Mouse (Mus musculus) spleen, adult 12 weeks (tissue): ENCODE results near the gene Nelfe.
"Not testable (repeated sequence)": the region's sequence is repeated elsewhere in the genome, so short reads cannot be mapped to it uniquely, and the experiment has no call there.

ENCODE experiments used
- DNase-seq: peaks from one replicate; pipeline ENCODE4 v3.0.0; 2022; ENCODE audit warnings: low spot score

Gene Nelfe

DNA sequence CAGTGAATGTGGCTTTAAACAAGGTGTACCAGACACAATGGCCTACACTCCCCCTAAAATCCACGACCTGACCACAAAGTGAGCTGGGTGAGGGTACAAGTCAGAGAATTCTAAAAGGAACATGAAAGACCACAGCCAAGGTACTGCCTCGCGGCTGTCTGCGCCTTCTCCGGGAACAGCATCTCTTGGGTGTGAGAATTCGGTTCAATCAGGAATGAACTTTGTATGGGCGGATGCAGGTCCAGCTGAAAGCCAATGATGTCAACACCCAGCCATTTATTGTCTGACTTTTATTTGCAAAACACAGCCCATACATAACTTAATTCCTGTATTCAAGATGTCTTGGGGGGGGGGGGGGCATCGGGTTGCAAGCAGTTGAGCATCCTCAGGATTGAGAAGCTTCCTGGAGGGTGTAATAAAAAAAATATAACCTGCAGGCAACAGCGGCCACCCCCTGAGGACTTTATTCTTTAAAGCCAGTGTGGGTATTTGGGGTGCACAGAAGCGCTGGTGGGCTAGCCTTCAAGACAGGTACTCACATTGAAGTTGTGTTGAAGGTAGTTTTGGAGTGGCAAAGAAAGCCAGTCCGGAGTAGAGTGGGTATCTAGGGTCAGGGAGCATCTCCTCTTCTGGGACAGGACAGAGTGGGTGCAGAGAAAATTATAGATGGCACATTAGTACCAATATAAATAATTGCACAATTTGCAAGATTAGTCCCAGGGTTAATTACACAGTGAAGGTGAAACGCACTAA lies 43.1 kb downstream of the Nelfe start:
- DNase-seq = no peak

DNA sequence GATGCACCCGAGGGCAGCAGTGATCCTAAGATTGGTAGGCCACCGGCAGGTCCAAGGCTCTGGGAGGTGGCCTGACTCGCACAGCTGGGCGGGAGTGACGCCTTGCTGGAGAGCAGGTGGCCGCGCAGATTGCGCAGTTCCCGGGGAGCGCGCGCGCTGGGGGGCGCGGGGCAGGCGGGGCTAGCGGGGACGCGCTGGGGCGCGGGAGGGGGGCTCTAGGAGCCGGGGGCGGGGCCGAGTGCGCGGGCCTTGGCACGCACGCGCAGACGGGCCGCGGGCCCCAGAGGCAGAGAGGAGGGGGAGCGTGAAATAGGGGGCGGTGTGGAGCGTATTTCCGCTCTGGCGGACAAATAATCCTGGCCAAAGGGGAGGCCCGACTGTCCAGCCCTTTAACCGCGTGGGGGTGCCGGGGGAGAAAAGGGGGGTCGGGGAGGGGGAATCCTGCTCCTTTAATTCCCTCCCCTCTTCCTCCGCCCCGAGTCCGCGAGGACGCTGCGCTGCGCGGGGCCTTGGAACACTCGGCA lies 43.9 kb downstream of the Nelfe start:
- DNase-seq = peak; percentile 65

DNA sequence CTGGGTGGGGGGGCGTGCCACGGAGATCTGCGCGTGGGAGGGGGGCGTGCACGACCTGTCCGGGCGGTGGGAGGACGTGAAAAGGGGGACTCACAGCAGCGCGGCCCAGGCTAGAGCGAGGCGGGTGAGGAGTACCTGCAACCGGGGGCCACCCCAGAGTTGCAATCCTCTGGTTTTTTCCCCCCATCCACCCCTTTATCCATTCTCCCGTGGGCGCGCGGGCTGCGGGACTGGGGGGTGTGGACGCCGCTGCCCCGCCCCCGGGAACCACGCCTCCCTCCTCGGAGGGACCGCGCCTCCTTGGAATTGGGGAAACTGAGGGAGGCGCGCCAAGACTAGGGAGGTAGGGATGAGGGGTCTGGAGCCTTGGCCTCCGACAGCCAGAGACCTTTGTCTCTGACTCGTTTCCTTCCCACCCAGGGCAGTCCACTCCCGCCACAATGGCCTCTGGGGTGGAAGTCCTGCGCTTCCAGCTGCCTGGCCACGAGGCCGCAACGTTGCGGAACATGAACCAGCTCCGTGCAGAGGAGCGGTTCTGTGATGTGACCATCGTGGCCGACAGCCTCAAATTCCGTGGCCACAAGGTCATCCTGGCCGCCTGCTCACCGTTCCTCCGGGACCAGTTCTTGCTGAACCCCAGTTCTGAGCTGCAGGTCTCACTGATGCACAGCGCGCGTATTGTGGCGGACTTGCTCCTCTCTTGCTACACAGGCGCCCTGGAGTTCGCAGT lies 44.8 kb downstream of the Nelfe start:
- DNase-seq = no peak

DNA sequence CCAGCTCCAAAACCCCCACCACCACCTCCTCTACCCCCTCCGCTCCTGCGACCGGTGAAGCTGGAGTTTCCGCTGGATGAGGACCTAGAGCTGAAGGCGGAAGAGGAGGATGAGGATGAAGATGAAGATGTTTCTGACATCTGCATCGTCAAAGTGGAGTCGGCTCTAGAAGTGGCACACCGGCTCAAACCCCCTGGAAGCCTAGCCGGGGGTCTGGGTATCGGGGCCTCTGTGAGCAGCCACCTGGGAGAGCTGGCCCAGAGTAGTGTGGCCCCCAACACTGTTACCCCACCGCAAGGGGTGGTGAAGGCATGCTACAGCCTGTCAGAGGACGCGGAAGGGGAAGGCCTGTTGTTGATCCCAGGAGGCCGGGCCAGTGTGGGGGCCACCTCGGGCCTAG lies 45.5 kb downstream of the Nelfe start:
- DNase-seq = no peak

DNA sequence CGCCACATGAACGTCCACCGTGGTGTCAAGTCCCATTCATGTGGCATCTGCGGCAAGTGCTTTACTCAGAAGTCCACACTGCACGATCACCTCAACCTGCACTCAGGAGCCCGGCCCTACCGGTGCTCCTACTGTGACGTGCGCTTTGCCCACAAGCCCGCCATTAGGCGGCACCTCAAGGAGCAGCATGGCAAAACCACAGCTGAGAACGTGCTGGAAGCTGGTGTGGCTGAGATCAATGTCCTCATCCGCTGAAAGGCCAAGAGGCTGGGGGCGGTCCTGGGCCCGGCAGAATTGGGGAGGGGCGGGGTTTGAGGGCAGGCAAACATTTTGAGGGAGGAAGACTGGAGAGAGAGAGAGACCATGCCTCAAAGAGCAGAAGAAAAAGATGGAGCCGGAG lies 46.2 kb downstream of the Nelfe start:
- no peak for DNase-seq

DNA sequence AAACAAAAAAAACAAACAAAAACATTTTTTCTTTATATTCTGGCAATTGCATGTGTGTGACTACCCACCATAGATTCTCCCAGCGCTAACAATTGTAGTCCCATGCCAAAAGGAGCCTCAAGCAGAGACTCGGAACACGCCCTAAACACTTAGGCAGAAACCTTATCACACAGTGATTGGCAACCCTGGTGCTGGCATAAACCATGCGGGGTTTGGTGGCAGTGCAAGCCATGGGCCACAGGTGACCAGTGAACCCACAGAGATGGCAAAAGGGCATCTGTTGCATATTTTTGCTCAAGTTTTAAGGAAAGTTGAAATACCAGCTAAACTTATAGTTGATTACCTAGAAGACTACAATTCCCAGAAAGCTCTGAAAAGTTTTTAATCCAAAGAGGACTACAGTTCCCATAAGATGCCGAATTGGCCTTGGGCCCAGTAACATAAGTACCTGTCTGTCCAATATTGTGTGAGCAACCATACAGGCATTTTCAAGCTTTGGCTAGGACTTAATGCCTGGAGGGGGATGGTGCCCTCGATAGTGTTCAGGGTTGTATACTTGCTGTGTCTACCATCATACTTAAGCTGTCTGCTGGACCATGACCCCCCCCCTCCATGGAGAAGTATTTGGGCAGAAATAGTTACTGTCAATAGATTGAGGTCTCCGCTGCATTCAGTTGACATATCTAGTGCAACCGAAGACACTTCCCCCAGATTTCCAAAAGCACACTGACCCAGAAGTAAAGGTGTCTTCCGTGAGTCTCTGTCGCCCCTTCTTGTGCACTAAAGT lies 47.4 kb downstream of the Nelfe start:
- DNase-seq = no peak

DNA sequence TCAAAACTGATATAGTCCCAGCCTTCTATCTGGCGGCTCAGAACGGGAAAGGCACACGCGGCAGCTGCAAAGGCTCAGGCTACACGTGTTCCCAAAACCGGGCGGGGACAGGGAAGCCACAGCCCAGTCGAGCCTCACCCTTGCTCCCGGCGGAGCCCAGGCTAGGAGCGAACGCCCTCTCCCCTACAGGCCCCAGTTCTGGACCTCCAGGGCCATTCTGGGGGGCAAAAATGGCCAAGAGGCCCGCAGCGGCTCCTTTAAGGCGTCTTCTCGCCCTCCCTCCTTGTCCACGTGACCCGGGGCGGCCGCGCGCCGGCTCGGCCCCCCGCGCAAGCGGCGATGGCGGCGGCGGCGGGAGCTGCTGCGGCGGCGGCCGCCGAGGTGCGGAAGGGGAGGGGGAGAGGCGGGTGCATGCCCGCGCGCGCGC lies 48.0 kb downstream of the Nelfe start, which contains the start of the genes C2 and Ehmt2:
Gene C2, minus strand, starts transcription at position 106 of the 427 bp plus-strand sequence.
Gene Ehmt2, plus strand, starts transcription at position 310 of the 427 bp plus-strand sequence.
- DNase-seq = peak; percentile 58

DNA sequence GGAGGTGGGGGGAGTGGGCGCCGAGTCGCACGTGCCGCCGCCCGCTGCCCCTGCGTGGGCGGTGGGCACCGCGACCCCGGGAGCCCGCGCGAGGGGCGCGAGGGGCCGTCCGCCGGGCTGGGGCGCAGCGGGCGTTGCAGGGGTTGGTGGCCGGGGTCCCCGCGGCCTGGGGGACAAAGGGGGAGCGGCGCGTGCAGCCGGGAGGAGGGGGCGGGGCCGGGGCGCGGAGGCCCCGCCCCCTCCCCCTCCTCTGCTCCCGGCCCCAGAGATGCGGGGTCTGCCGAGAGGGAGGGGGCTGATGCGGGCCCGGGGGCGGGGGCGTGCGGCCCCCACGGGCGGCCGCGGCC lies 48.5 kb downstream of the Nelfe start:
- no peak for DNase-seq

DNA sequence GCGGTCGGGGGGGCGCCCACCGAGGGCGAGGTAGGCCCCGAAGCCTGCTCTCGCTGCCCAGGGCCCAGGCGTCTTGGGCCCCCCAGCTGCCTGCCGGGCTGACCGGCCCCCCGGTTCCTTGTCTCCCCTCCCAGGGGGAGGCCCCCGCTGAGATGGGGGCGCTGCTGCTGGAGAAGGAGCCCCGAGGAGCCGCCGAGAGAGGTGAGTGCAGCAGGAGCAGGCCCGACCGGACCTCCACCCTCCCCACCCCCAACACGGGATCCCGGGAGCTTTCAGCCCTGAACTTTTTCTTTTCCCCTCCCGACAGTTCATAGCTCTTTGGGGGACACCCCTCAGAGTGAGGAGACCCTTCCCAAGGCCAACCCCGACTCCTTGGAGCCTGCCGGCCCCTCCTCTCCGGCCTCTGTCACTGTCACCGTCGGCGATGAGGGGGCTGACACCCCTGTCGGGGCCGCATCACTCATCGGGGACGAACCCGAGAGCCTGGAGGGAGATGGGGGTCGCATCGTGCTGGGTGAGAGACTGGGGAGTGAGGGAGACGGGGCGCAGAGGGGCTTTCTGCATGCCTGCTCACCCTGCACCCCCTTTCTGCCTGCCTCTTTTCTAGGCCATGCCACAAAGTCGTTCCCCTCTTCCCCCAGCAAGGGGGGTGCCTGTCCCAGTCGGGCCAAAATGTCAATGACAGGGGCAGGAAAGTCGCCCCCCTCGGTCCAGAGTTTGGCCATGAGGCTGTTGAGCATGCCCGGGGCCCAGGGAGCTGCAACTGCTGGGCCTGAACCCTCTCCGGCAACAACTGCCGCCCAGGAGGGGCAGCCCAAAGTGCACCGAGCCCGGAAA lies 49.1 kb downstream of the Nelfe start:
- DNase-seq = no peak

DNA sequence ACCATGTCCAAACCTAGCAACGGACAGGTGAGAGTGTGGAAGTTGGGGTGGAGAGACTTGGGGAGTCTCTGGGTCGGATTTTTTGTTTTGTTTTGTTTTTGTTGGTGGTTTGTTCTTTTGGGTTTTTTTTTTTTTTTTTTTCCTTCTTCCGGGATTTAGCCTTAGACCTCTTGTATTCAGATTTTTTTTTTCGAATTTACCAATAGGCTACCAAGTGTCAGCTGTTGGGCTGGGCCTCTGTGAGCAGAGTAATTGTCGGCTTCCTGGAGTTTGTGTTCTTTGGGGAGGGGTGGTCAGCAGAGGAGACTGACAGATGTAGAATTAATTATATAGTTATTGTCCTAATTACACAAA lies 49.7 kb downstream of the Nelfe start:
- no peak for DNase-seq

DNA sequence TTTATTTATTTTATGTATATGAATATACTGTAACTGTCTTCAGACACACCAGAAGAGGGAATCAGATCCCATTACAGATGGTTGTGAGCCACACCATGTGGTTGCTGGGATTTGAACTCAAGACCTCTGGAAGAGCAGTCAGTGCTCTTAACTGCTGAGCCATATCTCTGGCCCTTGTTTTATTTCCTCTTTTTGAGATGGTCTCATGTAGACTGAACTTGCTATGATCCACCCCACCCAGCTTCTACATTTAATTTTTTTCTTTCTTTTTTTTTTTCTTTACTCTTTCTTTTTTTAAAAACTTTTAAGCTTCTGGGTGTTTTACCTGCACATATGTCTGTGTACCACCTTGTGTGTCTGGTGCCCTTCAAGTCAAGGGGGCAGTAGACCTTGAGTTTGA lies 50.6 kb downstream of the Nelfe start:
- DNase-seq = not testable (repeated sequence)

DNA sequence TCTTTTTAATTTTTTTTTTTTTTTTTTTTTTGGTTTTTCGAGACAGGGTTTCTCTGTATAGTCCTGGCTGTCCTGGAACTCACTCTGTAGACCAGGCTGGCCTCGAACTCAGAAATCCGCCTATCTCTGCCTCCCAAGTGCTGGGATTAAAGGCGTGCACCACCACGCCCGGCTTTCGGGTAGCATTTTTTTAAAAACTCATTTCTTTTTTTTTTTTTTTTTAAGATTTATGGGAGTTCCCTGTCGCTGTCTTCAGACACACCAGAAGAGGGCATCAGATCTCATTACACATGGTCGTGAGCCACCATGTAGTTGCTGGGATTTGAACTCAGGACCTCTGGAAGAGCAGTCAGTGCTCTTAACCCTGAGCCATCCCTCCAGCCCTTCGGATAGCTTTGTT lies 51.8 kb downstream of the Nelfe start:
- not testable (repeated sequence) for DNase-seq

DNA sequence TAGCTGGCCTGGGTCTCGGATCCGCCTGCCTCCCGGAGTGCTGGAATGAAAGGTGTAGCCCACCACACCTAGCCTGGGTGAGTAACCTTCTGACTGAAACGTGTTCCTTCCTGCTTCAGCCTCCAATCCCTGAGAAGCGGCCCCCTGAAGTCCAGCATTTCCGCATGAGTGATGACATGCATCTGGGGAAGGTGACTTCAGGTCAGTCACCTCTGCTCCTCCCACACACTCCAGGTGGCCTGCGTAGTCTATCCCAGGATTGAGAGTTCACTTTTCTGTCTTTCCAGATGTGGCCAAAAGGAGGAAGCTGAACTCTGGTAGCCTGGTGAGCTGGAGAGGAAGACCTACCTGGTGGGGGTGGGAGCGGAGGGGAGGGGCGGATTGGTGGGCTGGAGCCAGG lies 52.7 kb downstream of the Nelfe start:
- DNase-seq = no peak
